Mouse (Mus musculus) liver, postnatal 0 days (tissue): ENCODE data around the gene Wdr6.

Source experiments
- CTCF ChIP-seq: sonication (generic); IDR thresholded peaks from 2 replicates; pipeline ENCODE4 v1.5.1; 2016; ENCODE audit warnings: antibody characterized with exemption, low read depth
- EP300 ChIP-seq: IDR thresholded peaks from 2 replicates; pipeline ENCODE4 v1.6.1; 2016; ENCODE audit warnings: antibody characterized with exemption, low read depth, mild to moderate bottlenecking

DNA sequence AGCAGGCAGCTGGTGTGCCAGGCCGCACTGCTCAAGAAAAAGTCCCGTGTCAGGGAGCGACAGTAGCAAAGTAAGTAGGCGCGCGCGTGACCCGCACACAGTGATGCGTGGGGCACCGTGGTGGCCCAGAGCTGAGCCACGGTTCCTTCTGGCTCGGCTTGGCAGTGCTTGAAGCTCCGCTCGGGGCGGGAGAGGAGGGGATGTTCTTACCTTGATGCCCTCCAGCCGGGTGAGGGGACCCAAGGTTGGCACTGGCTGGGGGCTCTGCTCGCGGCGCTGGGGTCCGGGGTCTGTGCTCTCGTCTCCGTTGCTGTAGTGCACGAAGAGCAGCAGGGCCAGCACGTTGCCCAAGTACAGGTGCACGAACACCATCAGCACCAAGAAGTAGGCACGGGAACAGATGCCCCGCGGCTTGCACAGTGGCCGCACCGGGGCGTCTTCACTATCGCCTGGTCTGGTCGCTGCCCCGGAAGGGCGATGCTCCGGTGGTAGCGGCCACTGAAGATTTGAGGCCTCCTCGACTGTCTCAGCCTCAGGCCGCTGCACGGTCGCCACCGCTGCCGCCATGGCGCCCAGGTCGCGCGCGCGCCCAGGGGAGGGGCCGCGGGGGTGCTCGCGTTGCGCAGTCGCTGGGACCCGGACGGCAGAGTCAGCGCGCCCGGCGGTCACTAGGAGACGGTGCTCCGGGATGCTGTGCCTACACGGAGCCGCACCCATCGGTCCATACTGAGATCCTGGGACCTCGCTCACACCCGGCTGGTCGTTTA lies 18.6 kb upstream of the Wdr6 start, which contains the start of gene P4htm:
- TF ChIP-seq CTCF (no peak), EP300 (no peak)
